Mouse (Mus musculus): ENCODE data around the gene Olfr742. TPM values are rescaled to one million over a fixed set of nuclear protein-coding genes. Genes with fewer than 3 reads are reported as not detected.

Gene Olfr742
- not detected in 2 replicates for polyA plus RNA-seq (2012; rRNA removed)

GRCm38 (mm10) chr14:50503300-50503699, at the start of gene Olfr742:
Olfr742 (plus strand) TSS chr14:50503600.

GRCm38 (mm10) chr14:50472438-50472837, 31.0 kb upstream of the Olfr742 start, which contains the start of gene Olfr741:
Olfr741 (plus strand) TSS chr14:50472738.

GRCm38 (mm10) chr14:50521539-50521938, 18.1 kb downstream of the Olfr742 start, which contains the start of gene Olfr743:
Olfr743 (plus strand) TSS chr14:50521839.

Other genes starting within 250 kb of the Olfr742 start
- gene Olfr732, start 219.4 kb upstream of the Olfr742 start, polyA plus RNA-seq (2012; rRNA removed) = not detected in 2 replicates
- gene Olfr733, start 202.1 kb upstream of the Olfr742 start, polyA plus RNA-seq (2012; rRNA removed) = not detected in 2 replicates
- gene Olfr734, start 176.8 kb upstream of the Olfr742 start, polyA plus RNA-seq (2012; rRNA removed) = not detected in 2 replicates
- not detected in 2 replicates for gene Olfr735, start 154.7 kb upstream of the Olfr742 start, polyA plus RNA-seq (2012; rRNA removed)
- 0.14 and 0.21 TPM in 2 replicates for gene Tlr11, start 145.7 kb upstream of the Olfr742 start, polyA plus RNA-seq (2012; rRNA removed)
- gene Olfr736, start 122.4 kb upstream of the Olfr742 start, polyA plus RNA-seq (2012; rRNA removed) = not detected in 2 replicates
- gene Olfr738, start 96.0 kb upstream of the Olfr742 start, polyA plus RNA-seq (2012; rRNA removed) = not detected in 2 replicates
- not detected in 2 replicates for gene Olfr739, start 85.0 kb upstream of the Olfr742 start, polyA plus RNA-seq (2012; rRNA removed)
- gene Olfr740, start 58.1 kb upstream of the Olfr742 start, polyA plus RNA-seq (2012; rRNA removed) = not detected in 2 replicates
- not detected in 2 replicates for gene Olfr741, start 30.9 kb upstream of the Olfr742 start, polyA plus RNA-seq (2012; rRNA removed)
- not detected in 2 replicates for gene Olfr743, start 18.2 kb downstream of the Olfr742 start, polyA plus RNA-seq (2012; rRNA removed)
- gene Olfr744, start 111.3 kb downstream of the Olfr742 start, polyA plus RNA-seq (2012; rRNA removed) = not detected in 2 replicates
- not detected in 2 replicates for gene Olfr745, start 135.8 kb downstream of the Olfr742 start, polyA plus RNA-seq (2012; rRNA removed)
- not detected in 2 replicates for gene Olfr746, start 143.5 kb downstream of the Olfr742 start, polyA plus RNA-seq (2012; rRNA removed)
- not detected in 2 replicates for gene Olfr747, start 189.6 kb downstream of the Olfr742 start, polyA plus RNA-seq (2012; rRNA removed)
- not detected in 2 replicates for gene Olfr748, start 203.8 kb downstream of the Olfr742 start, polyA plus RNA-seq (2012; rRNA removed)
- not detected in 2 replicates for gene Olfr749, start 241.5 kb downstream of the Olfr742 start, polyA plus RNA-seq (2012; rRNA removed)

Data from colon, adult 2 months (tissue).